Mouse (Mus musculus) testis, adult 10 weeks (tissue): ENCODE data around the gene Padi2. TPM values are rescaled to one million over a fixed set of nuclear protein-coding genes. Genes with fewer than 3 reads are reported as not detected.

ENCODE experiments used
- polyA plus RNA-seq: library from polyadenylated mRNA; stranded (reverse); fragments of 350-450 nt; fragmentation: Illumina TruSeq; extraction: RNeasy Lipid Tissue Mini Kit (QIAGEN cat#74804); gene quantifications from one replicate; pipeline ENCODE4 v1.2.3, GENCODE M21; 2014; ENCODE audit warnings: low read depth, low replicate concordance

Padi2 gene
- 0.69 TPM for polyA plus RNA-seq

DNA sequence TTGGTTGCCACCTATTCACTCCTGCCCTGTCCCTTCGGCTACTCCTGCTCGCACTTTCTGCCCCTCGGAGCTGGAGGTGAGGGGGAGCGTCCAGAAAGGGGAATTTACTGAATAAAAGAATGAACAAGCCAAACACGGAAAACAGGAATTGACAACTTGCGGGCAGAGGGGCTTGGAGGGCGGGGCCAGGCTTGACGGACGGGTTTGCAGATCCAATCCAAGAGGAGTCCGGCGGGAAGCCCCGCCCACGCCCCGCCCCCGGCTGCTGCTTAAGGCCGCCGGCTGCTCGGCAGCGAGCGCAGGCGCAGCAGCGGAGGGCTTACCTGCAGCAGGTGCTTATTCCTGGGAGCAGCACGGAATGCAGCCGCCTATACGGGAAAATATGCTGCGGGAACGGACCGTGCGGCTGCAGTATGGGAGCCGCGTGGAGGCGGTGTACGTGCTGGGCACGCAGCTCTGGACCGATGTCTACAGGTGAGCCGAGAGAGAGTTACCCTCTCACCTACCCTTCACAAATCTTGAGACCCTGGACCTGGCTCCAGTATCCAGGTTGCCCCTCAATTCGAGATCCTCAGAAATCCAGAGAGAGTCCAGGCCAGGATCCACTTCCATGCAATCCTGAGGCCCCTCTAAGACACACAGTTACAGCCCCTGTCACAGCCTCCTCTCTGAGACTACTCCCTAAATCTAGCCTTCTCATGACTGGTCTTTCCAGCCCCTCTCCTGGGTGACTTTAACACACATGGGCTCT, at the start of gene Padi2:
Gene Padi2, plus strand, starts transcription at position 269 of the 751 bp plus-strand sequence.

GRCm38 (mm10) chr4:140960781-140961466, 54.8 kb downstream of the Padi2 start, which contains the start of gene Sdhb:
Gene Sdhb (plus strand): TSS chr4:140961203.

GRCm38 (mm10) chr4:140986711-140987395, 80.7 kb downstream of the Padi2 start, which contains the start of gene Atp13a2:
Gene Atp13a2 (plus strand): TSS chr4:140986873.

Other genes starting within 250 kb of the Padi2 start
- gene Arhgef10l, start 240.3 kb upstream of the Padi2 start, polyA plus RNA-seq: 1.1 TPM
- 3.9 TPM for gene Rcc2, start 205.8 kb upstream of the Padi2 start, polyA plus RNA-seq
- gene Padi6, start 163.7 kb upstream of the Padi2 start, polyA plus RNA-seq: 1.9 TPM
- not detected for gene Padi4, start 132.1 kb upstream of the Padi2 start, polyA plus RNA-seq
- gene Padi3, start 95.7 kb upstream of the Padi2 start, polyA plus RNA-seq: 0.45 TPM
- not detected for gene Padi1, start 60.6 kb upstream of the Padi2 start, polyA plus RNA-seq
- gene Sdhb, start 54.9 kb downstream of the Padi2 start, polyA plus RNA-seq: 41.8 TPM
- gene Atp13a2, start 80.5 kb downstream of the Padi2 start, polyA plus RNA-seq: 2.1 TPM
- gene Mfap2, start 104.1 kb downstream of the Padi2 start, polyA plus RNA-seq: not detected
- gene Crocc, start 154.2 kb downstream of the Padi2 start, polyA plus RNA-seq: 1.5 TPM
- gene Necap2, start 172.0 kb downstream of the Padi2 start, polyA plus RNA-seq: 3.5 TPM
- 144 TPM for gene Spata21, start 182.0 kb downstream of the Padi2 start, polyA plus RNA-seq
- gene Szrd1, start 233.4 kb downstream of the Padi2 start, polyA plus RNA-seq: 4.6 TPM
- 3.9 TPM for gene Fbxo42, start 241.6 kb downstream of the Padi2 start, polyA plus RNA-seq